Mouse (Mus musculus) c-Kit-positive CD71-positive TER-119-positive erythroid progenitor cells, embryonic 14.5 days (primary cell): ENCODE data around the gene 1110051M20Rik.
A peak's percentile ranks its signal among the peaks of the same experiment; 100 is the strongest.

Source experiments
- DNase-seq: peaks from one replicate; pipeline ENCODE4 v3.0.0-alpha.2; 2013; ENCODE audit warnings: low spot score

Gene 1110051M20Rik

DNA sequence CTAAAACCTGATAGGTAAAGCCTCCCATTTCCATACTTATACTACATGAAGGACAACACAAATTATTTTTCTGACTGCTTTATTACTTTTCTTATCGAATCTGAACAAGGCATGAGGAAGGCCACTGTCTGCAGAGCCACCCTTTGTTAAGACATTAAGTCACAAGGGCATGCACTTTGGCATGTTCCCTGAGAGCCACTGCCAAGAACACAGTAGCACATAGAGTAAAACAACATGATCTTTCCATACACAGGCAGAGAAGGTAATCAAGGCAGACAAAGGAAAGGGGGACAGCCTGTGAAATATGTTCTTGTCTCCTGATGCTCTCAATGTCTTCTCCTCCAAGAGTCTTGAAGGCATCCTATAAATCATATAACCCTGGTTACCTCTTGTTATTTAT is 30.7 kb downstream of the 1110051M20Rik start:
- DNase-seq: no peak

DNA sequence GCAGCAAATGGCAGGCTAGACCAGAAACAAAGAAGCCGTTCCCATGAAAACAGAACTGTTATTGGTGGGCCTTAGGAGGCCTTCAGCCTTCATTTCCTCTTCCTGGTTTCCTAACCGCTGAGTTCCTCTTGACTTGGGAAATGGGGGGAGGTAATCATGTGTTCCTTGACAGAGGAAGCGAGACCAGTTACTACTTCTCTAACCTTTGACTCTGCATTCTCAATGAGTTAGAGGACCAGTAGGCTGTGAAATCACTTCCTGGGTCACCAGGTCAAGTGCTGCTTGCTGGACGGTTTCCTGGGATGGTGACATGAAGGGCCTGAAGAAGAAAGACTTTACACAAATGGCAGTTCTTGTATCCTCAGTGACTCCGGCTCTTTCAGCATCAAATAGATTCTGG is 32.1 kb downstream of the 1110051M20Rik start:
- no peak for DNase-seq

DNA sequence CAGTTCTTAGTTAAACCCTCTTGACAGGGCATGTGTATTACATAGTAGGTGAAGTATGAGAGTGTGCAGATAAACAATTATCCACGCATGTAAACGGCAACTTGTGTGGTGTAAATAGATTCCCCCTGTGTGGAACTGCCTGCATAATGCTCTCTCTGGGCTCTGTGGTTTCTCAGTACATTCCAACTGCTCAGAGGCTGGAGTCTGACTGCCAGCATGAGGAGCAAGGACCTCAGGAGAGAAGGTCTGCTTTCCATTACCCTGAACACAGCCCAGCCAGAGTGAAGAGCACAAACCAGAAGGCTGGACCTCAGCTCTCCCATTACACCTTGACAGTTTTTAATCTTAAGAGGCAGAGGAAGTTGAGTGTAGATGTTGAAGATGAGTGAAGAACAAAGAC is 33.0 kb downstream of the 1110051M20Rik start:
- no peak for DNase-seq

DNA sequence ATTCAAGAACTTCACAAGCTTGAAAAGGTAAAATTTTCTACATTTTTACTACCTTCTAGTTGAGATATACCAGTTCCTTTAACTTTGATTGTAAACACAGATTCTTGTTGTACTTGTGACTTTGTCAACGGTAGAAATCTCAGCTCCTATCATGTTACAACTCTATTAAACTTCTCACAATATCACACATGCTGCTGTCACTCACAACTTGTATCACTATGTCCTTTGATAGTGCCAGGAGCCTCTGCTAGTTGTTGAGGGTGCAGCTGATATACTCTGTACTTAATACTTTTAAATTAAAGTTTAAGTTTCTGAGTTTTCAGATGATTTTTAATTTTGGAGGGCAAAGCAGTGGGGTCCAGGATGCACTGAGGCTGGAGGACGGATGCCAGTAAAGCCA is 36.5 kb downstream of the 1110051M20Rik start:
- DNase-seq: no peak

DNA sequence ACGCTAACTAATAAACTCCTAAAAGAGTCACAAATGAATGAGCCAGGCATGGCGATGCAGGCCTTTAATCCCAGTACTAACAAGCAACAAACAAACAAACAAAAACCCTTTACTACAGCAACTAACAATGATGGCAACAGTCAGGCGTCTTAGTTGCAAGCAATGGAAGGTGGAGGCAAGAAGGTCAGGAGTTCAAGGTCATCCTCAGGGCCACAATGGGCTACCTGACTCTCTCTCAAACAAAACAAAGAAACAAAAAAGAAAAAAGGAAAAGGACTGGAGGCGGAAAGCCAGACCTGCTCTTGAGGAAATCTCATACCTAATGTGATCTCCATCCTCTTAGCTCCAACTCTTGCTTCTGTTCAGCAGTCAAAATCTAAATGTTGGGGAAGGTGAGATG is 39.4 kb downstream of the 1110051M20Rik start:
- no peak for DNase-seq

DNA sequence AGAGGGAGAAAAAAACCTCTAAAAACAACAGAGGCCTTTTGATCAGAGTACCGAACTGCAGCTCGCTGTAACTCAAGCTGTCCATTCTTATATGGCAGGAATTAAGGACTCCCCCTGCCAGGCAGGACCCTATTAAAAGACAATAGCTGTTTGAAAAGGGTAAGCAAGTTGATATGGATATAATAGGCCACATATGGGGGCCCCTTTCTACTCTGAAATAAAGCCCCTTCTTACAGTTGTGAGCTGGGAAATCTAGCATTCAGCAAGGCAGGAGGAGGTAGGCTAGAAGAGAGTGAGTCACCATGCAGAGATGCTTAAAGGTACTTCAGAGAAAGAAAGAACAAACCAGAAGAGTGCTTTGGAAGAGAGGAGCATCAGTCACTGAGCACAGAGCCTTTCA is 44.8 kb downstream of the 1110051M20Rik start:
- no peak for DNase-seq

DNA sequence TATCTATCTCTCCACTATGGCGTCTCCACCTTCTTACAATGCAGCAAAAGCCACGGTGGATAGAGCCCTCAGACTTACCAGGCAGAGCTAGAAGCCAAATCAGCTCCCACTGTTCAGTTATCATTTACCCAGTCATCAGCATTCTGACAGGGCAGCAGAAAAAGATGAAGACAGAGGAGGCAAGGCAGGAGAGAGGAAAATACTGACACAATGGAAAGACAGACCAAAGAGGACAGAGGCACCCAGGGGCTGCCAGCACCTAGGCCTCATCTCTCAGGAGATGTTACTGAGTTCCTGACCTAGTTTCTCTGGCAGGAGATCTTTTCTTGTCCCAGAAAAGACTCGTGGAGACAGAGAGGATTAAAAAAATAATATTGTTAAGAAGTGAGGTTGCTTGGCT is 45.3 kb downstream of the 1110051M20Rik start:
- DNase-seq: no peak

DNA sequence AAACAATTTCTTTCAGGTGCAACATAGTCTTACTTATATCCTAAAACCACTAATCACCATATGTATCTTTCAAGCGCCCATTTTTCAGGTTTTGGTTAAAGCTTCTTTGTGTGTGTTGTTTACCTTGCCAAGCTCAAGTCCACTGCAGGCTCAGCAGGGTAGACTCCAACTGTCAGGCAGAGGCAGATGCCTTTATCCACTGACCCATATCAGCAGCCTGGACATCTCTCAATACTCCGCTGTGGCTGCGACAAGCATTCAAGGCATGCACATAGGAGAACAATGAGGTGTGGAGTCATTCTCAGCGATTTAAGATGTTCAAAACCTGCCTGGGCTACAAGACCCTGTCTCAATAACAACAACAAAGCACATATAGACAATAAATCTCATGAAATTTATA is 50.4 kb downstream of the 1110051M20Rik start:
- no peak for DNase-seq

DNA sequence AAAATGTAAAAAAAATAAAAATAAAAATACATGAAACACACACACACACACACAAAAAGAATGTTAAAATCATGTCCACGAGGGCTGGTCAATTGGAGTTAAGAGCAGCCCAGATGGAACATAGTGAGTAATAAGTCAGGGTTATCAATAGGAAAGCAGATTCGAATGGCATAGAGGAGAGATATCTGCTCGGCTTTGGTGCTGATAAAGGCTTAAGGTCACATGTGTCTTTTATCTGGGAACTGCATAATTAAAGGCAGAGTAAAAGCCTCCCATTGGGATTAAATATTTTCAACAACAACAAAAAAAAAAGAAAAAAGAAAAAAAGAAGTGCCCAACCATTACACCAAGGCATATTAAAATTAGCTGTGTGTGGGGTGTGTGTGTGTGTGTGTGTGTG is 55.8 kb downstream of the 1110051M20Rik start:
- peak; percentile 57 for DNase-seq

DNA sequence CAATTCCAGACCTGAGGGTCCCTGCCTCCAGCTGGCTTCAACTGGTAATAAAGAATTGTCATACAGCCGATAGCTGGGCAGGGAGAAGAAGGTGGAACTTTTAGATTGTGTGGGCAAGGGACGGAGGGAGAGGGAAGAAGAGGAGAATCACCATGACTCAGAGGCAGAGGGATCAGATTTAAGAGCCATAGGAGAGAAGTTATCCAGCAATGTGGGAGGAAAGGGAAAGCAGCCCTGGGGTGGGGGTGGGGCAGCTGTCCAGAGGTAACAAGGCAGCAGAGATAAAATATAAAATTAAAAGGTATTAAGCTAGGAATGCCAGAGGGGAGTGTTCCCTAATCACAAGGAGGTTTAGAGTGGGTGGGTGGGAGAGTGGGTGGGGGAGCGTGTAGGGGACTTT is 56.2 kb downstream of the 1110051M20Rik start:
- no peak for DNase-seq

DNA sequence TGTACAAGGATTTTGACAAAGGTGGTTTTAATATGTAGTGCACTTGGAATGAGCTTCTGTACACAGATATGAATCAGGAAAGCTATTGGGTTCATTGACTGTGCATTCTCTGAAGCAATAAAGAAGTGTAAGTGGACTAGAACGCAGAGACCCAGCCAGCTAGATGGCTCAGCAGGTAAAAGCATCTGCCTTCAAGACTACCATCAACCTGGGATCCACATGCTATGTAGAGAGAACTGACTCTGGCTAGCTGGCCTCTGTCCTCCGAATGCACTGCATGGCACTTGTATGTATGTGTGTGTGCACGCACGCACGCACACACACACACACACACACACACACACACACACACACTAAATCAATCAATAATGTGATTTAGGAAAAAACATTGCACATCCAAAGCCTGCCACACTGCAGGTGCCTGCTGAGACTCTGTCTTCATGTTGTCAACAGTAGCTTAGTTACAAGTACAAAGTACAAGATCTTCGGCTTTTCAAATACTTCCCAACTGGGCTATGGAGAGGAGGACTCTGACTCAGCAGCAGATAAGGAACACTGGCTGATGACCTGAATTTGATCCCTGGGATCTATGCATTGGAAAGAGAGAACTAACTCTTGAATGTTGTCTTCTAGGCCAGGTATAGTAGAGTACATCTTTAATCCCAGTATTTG is 57.1 kb downstream of the 1110051M20Rik start:
- DNase-seq: no peak

DNA sequence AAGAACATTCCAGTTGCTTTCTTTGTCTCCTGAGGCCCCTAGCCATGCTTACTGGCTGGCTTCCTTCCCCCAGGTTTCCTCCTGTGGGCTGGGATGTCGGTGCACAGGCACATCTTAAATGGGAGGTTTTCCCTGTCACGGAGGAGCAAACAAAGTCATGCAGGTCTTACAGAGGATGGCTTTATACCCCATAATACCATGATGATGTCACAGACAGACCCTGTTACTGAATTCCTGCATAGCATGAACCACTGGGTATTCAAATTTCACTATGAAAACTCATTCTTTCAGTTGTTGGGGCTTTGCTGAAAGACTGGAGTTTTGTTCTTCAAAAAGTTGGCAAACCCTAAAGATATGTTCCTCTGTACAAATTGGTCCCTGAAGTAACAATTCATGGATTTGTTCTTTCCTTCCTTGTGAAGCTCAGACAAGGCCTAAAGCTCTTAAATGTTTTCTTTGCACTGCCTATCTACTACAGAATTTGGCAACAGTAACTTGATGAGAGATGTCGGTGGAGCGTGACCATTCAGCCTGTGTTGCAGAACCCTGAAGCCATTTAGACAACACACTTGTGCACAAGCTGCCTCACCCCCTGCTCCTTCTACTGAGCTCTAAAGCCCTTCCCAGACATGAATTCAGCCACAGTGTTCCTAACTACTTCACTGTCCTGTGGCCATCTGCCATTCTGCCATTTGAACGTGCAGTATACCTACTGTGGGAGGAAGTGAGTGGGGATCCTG is 57.8 kb downstream of the 1110051M20Rik start:
- DNase-seq: no peak

DNA sequence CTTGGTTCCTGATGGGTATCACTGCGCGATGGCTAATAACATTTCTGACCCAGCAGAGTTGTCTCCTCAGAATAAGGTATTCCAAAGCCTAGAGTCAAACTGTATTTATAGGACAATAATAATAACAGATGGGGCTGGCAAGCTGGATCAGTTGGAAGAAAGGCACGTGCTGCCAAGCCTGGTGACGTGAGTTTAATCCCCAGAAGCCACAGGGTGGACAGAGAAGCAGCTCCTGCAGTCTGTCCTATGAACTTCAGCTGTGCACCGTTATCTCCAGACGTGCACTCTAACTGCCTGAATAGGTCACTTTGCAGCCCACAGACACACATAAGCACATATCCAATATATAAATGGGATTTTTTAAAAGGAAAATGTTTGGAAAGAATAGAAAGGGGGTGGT is 61.2 kb downstream of the 1110051M20Rik start:
- DNase-seq: no peak

DNA sequence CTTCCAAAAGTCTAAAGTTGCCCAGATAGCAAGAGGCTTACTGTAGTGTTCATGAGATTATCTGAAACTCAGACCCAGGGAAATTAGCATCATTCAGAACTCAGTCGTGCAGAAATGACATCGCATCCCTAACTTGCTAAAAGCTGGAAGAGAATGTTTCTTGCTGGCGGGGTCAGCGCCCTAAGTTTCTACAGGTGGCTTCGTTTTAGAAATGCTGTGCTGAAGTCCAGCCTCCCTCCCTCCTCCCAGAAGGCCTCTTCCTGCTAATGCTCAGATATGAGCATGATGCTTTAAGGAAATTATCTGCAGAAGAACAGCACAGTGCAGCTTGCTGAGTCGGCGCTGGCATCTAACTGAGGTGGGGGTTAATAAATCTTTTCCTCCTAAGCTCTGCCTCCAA is 67.5 kb downstream of the 1110051M20Rik start:
- DNase-seq: no peak

DNA sequence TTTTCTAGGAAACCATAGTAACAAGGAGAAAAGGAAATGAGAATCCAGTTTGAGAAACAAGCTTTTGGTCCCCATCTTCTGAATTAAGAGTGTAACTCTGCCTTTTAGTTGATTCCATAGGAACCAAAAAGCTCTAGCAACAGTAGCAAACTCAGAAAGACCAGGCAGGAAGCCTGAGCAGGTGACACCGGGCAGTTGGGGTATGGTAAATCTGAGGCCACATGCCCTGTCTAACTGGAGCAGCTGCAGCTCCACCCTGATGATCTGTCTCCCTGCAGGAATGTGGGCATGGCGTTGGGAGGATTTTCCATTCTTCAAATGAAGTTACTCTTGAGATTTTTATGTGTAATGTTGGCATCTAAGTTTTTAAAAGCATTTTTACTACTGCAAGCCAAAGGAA is 74.2 kb downstream of the 1110051M20Rik start:
- DNase-seq: no peak

DNA sequence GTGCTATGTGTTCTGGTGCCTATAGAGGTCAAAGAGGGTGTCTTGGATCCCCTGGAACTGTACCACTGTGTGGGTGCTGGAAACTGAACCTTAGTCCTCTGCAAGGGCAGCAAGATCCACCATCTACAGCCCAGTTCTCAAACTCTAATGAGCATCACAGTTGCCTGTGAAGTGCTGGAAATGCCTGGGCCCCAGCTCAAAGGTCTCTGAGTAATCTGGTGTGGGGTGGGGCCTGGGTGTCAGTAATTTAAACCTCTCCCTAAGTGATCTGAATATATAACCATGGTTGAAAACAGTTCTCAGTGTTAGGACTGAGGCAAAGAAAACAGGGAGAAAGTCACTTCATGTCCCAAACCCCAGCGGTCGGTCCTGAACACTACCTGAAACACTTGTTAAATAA is 81.2 kb downstream of the 1110051M20Rik start:
- no peak for DNase-seq

DNA sequence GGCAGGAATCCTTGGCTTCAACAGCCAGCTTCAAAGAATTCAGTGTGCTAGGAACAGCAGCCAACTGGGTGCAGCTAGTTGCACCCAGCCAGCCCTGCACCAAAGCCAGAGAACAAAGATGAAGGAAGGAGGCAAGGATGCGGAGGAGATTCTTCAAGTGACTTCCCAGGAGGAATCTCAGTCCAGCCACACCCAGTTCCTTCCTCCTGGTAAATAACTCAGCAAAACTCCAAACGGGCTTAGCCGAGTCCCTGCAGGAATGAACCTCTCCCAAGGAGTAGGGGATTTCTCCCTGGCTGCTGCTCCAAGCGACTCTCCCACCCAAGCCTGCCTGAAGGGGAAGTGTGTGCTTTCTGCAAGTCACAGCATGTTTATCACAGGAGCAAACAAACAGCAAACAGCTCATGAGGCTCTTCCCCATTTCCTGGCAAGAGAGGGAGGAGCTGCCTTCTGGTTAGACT is 83.4 kb downstream of the 1110051M20Rik start:
- DNase-seq: no peak

DNA sequence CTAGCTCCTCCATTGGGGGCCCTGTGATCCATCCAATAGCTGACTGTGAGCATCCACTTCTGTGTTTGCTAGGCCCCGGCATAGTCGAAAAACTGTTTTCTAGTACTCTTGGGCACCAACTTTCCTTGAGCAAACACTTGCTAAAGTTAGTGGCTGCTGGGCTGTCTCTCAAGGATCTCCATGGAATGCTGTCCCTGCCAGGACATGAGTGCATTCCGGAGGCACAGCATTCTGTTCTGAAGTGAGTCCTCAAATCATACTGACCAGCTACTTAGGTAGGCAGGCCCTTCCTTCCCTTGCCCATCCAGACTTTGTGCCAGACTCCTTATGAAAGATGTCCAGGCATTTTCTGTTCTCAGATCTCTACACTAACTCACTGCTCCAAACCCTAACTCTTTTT is 88.7 kb downstream of the 1110051M20Rik start:
- no peak for DNase-seq

DNA sequence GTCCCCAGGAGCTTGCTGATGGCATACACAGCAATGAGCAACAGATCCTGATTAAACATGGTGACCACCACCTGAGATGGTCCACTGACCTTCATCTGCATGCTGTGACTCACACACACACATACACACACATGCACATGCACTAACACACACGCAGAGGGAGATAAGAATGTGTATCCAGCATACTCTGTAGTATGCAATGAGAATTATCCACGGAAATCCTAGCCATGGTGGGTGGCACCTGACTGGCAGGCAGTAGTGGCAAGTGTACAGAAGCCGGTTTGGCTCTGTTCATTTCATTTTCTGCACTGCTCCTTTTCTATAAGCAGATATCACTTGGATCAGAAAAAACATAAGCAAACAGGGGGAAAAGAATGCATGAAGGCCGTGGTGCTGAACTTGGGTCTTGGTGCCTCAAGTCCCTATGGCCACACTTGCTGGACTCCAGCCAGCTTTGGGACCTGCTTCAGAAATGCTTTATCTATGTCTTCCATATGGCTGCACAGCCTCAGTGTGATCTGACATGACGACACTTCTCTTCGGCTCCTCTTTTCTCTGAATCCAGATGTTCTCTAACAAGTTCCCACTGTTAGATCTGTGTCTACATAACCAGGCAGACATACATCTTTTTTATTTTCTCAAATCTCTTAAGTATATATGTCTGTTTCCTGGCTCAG is 89.6 kb downstream of the 1110051M20Rik start:
- peak; percentile 74 for DNase-seq

DNA sequence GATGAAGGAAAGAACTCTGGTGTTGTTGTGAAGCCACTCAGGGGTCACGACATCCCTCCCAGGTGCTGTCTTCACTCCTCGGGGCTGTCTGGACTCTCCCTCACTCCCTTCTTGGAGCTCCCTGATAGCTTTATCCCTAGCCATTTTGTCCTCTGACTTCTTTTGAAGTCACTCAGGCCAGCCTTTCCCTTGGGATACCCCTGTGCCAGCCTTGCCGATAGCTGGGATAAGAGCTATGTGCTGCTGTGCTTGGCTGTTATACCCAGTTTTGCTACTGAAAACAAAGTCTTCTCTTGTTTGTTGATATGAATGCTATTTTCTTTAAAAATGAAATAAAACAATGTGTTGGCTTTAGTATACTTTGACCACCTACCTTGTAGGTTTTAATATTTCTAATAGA is 90.7 kb downstream of the 1110051M20Rik start:
- DNase-seq: no peak

DNA sequence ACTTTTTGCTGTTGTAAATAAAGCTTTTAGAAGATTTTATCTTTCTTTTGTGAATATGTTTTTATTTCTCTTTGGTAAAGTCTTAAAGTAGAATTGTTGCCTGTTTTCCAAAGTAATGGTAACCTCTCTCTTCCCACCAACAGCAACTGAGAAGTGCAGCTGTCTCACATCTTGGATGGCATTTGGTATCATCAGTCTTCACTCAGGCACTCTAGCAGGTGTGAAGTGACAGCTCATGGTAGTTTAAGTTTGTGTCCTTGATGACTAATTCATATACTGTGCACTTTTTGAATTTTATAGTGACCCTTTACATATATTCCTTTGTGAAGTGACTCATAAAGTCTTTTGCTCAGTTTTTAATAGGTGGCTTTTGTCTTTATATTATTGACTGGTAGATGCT is 92.7 kb downstream of the 1110051M20Rik start:
- DNase-seq: no peak

DNA sequence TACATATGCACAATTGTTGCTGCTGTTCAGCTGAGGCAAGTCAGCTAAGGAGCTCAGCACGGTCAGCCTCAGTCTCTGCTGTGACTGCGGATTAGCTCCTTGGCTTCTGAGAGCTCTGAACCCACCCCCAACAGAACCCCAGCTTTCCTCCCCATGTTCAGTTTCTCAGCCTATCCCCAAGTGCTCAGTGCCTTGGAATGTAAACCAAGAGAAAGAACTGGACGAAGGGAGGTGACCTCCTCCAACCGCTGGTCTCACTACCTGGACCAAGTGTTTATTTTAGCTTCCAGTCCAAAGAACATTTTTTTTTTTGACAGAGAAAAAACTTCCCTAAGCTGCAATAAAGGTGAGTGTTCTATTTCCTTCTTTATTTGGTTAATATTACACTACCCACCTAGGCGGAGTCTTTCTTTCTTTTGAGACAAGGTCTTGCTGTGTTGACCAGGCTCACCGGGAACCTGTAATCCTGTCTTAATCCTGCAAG is 94.5 kb downstream of the 1110051M20Rik start:
- DNase-seq: no peak

DNA sequence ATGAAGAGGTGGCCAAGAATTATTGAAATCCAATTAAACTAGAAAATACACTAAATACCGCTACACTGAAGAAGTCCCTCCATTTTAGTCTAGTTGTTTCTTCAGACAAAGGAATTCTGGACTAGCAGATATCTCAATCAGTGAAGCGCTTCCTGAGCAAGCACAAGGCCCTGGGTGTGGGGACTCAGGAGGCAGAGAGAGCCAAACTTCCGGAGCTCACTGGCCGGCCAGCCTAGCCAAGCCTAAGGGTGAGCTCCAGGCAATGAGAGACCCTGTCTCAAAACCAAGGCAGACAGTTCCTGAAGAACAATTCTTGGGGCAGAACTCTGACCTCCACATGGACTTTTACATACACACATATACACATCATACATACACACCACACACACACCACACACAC is 95.6 kb downstream of the 1110051M20Rik start:
- DNase-seq: no peak
